Mouse (Mus musculus) CH12.LX (cell line): Measurements from ENCODE around the gene Zbtb8a. TPM values are rescaled to one million over a fixed set of nuclear protein-coding genes. Genes with fewer than 3 reads are reported as not detected.

Source experiments
- DNase-seq: peaks from one replicate; pipeline ENCODE4 v3.0.0-alpha.2; 2013; ENCODE audit errors: extremely low read depth
- H3K27ac ChIP-seq: 2 replicates; pipeline ENCODE4 v1.5.1; 2012; ENCODE audit warnings: low read depth, mild to moderate bottlenecking, control low read depth, moderate library complexity; ENCODE audit not compliant: insufficient read depth
- H3K27me3 ChIP-seq: replicated peaks from 2 replicates; pipeline ENCODE3; 2012; ENCODE audit warnings: inconsistent platforms
- H3K36me3 ChIP-seq, 2 experiments: replicated peaks in 1 of 2; 2 replicates each; pipeline versions ENCODE3 to v1.6.1; 2012; ENCODE audit warnings: inconsistent platforms in 1 of 2, low read length in 1 of 2, mild to moderate bottlenecking in 1 of 2, mixed read lengths in 1 of 2, moderate library complexity in 1 of 2; ENCODE audit not compliant: control insufficient read depth in 1 of 2, insufficient read depth in 1 of 2
- H3K4me1 ChIP-seq, 2 experiments: 2 replicates each; pipeline ENCODE4 v1.6.1; 2012; ENCODE audit warnings: inconsistent platforms in 1 of 2, moderate library complexity in 1 of 2; ENCODE audit not compliant: insufficient read depth in 2 of 2, control insufficient read depth in 1 of 2
- H3K4me2 ChIP-seq: 2 replicates; pipeline ENCODE4 v1.6.1; 2012; ENCODE audit warnings: low read depth, mild to moderate bottlenecking, control low read depth; ENCODE audit not compliant: poor library complexity, insufficient read depth, severe bottlenecking
- H3K4me3 ChIP-seq, 3 experiments: fragments of 150-350 bp in 1 of 3; sonication (generic) in 1 of 3; replicated peaks in 1 of 3; 2 replicates each; pipeline versions ENCODE3 to v1.5.1; 2011 to 2012; ENCODE audit warnings: low read depth in 2 of 3, low read length in 2 of 3, mild to moderate bottlenecking in 2 of 3, moderate library complexity in 2 of 3, control low read depth in 1 of 3, improper control_type of control experiment in 1 of 3, inconsistent platforms in 1 of 3, mixed read lengths in 1 of 3; ENCODE audit not compliant: poor library complexity in 1 of 3
- H3K79me2 ChIP-seq: replicated peaks from 2 replicates; pipeline ENCODE4 v1.6.1; 2012; ENCODE audit warnings: mild to moderate bottlenecking, moderate library complexity; ENCODE audit not compliant: control insufficient read depth, poor library complexity, insufficient read depth, severe bottlenecking; ENCODE audit errors: extremely low read depth
- H3K9ac ChIP-seq: 2 replicates; pipeline ENCODE4 v1.6.1; 2012; ENCODE audit warnings: low read depth, mild to moderate bottlenecking, control low read depth, moderate library complexity; ENCODE audit not compliant: insufficient read depth
- H3K9me3 ChIP-seq: replicated peaks from 2 replicates; pipeline ENCODE3; 2012; ENCODE audit warnings: low read length, inconsistent platforms, mixed read lengths
- BHLHE40 ChIP-seq: IDR thresholded peaks from 2 replicates; pipeline ENCODE4 v1.6.1; 2011; ENCODE audit warnings: mild to moderate bottlenecking, low read depth, low read length, improper control_type of control experiment
- CHD1 ChIP-seq: IDR thresholded peaks from 2 replicates; pipeline ENCODE4 v1.6.1; 2012; ENCODE audit warnings: low read depth, low read length, improper control_type of control experiment, inconsistent platforms
- CTCF ChIP-seq, 2 experiments: IDR thresholded peaks in 1 of 2; conservative IDR thresholded peaks in 1 of 2; 2 replicates each; pipeline ENCODE4 v1.5.1; 2011 to 2012; ENCODE audit warnings: low read depth in 2 of 2, low read length in 2 of 2, improper control_type of control experiment in 1 of 2, inconsistent platforms in 1 of 2, mild to moderate bottlenecking in 1 of 2, moderate library complexity in 1 of 2
- E2F4 ChIP-seq: IDR thresholded peaks from 2 replicates; pipeline ENCODE4 v1.6.1; 2011; ENCODE audit warnings: low read depth, low read length, improper control_type of control experiment; ENCODE audit not compliant: insufficient replicate concordance
- ELF1 ChIP-seq: IDR thresholded peaks from 2 replicates; pipeline ENCODE4 v1.6.1; 2014; ENCODE audit warnings: low read depth, mild to moderate bottlenecking, inconsistent platforms, low read length, improper control_type of control experiment
- ETS1 ChIP-seq: conservative IDR thresholded peaks from 2 replicates; pipeline ENCODE4 v1.6.1; 2012; ENCODE audit warnings: low read depth, mild to moderate bottlenecking, inconsistent platforms, low read length, improper control_type of control experiment, moderate library complexity
- GABPA ChIP-seq: IDR thresholded peaks from 2 replicates; pipeline ENCODE4 v1.6.1; 2012; ENCODE audit warnings: low read depth, low read length, improper control_type of control experiment, inconsistent platforms; ENCODE audit not compliant: insufficient replicate concordance
- HCFC1 ChIP-seq: IDR thresholded peaks from 2 replicates; pipeline ENCODE4 v1.6.1; 2012; ENCODE audit warnings: low read depth, mild to moderate bottlenecking, inconsistent platforms, low read length, improper control_type of control experiment
- JUND ChIP-seq: conservative IDR thresholded peaks from 2 replicates; pipeline ENCODE4 v1.6.1; 2011; ENCODE audit warnings: low read depth, low read length, improper control_type of control experiment
- KAT2A ChIP-seq: IDR thresholded peaks from 2 replicates; pipeline ENCODE4 v1.6.1; 2012; ENCODE audit warnings: low read length, improper control_type of control experiment, inconsistent platforms; ENCODE audit not compliant: insufficient replicate concordance
- MAX ChIP-seq: IDR thresholded peaks from 2 replicates; pipeline ENCODE4 v1.6.1; 2011; ENCODE audit warnings: low read length, improper control_type of control experiment
- MAZ ChIP-seq: IDR thresholded peaks from 2 replicates; pipeline ENCODE4 v1.6.1; 2012; ENCODE audit warnings: low read depth, mild to moderate bottlenecking, inconsistent platforms, low read length, improper control_type of control experiment, moderate library complexity
- MEF2A ChIP-seq: IDR thresholded peaks from 2 replicates; pipeline ENCODE4 v1.6.1; 2014; ENCODE audit warnings: low read depth, mild to moderate bottlenecking, inconsistent platforms, low read length, improper control_type of control experiment, borderline replicate concordance
- MXI1 ChIP-seq: IDR thresholded peaks from 2 replicates; pipeline ENCODE4 v1.6.1; 2011; ENCODE audit warnings: mild to moderate bottlenecking, low read depth, low read length, improper control_type of control experiment
- MYC ChIP-seq: IDR thresholded peaks from 2 replicates; pipeline ENCODE4 v1.6.1; 2011; ENCODE audit warnings: low read depth, mild to moderate bottlenecking, improper control_type of control experiment, low read length
- NELFE ChIP-seq: IDR thresholded peaks from 2 replicates; pipeline ENCODE4 v1.6.1; 2011; ENCODE audit warnings: low read depth, low read length, improper control_type of control experiment
- NRF1 ChIP-seq: IDR thresholded peaks from 2 replicates; pipeline ENCODE4 v1.6.1; 2014; ENCODE audit warnings: low read depth, mild to moderate bottlenecking, inconsistent platforms, low read length, improper control_type of control experiment, moderate library complexity
- PAX5 ChIP-seq: IDR thresholded peaks from 2 replicates; pipeline ENCODE4 v1.6.1; 2012; ENCODE audit warnings: low read length, inconsistent platforms, mixed read lengths
- POLR2A ChIP-seq: IDR thresholded peaks from 2 replicates; pipeline ENCODE4 v1.6.1; 2011; ENCODE audit warnings: low read depth, mild to moderate bottlenecking, improper control_type of control experiment, low read length
- POLR2AphosphoS2 ChIP-seq: IDR thresholded peaks from 2 replicates; pipeline ENCODE4 v1.6.1; 2011; ENCODE audit warnings: low read depth, low read length, improper control_type of control experiment
- RAD21 ChIP-seq: IDR thresholded peaks from 2 replicates; pipeline ENCODE4 v1.6.1; 2011; ENCODE audit warnings: low read depth, mild to moderate bottlenecking, low read length, improper control_type of control experiment, moderate library complexity
- RCOR1 ChIP-seq: conservative IDR thresholded peaks from 2 replicates; pipeline ENCODE4 v1.6.1; 2012; ENCODE audit warnings: low read depth, mild to moderate bottlenecking, inconsistent platforms, low read length, improper control_type of control experiment
- TCF12 ChIP-seq: IDR thresholded peaks from 2 replicates; pipeline ENCODE4 v1.6.1; 2014; ENCODE audit warnings: low read depth, mild to moderate bottlenecking, inconsistent platforms, low read length, improper control_type of control experiment
- UBTF ChIP-seq: IDR thresholded peaks from 2 replicates; pipeline ENCODE4 v1.6.1; 2012; ENCODE audit warnings: low read depth, mild to moderate bottlenecking, inconsistent platforms, low read length, improper control_type of control experiment, moderate library complexity
- ZC3H11A ChIP-seq: IDR thresholded peaks from 2 replicates; pipeline ENCODE4 v1.6.1; 2012; ENCODE audit warnings: low read depth, mild to moderate bottlenecking, inconsistent platforms, low read length, improper control_type of control experiment
- ZKSCAN1 ChIP-seq: IDR thresholded peaks from 2 replicates; pipeline ENCODE4 v1.6.1; 2012; ENCODE audit warnings: low read depth, inconsistent platforms, low read length, improper control_type of control experiment, borderline replicate concordance
- ZMIZ1 ChIP-seq: IDR thresholded peaks from 2 replicates; pipeline ENCODE4 v1.6.1; 2012; ENCODE audit warnings: low read depth, mild to moderate bottlenecking, inconsistent platforms, low read length, improper control_type of control experiment
- dilution Hi-C: fragments of 300-500 bp; cut with MboI; formaldehyde crosslinking; loops from 2 replicates; pipeline ENCODE4 v1.14.3; 2020; ENCODE audit warnings: low sequenced_read_pairs; ENCODE audit not compliant: extremely low pct_unique_long_range_greater_than_20kb, extremely low pct_ligation_motif_present
- in situ Hi-C: fragments of 300-500 bp; cut with MboI; formaldehyde crosslinking; loops from 3 replicates; pipeline ENCODE4 v1.14.3; 2019; ENCODE audit warnings: low sequenced_read_pairs, low pct_ligation_motif_present, low pct_unique_long_range_greater_than_20kb, mixed read lengths
- polyA plus RNA-seq: library from polyadenylated mRNA; unstranded; fragments of >175 nt; gene quantifications from 2 replicates; pipeline ENCODE4 v1.2.1, GENCODE M21; 2012; ENCODE audit warnings: low read depth; ENCODE audit not compliant: insufficient read length
- total RNA-seq, 2 experiments: library from RNA; depleted of rRNA; stranded (reverse); fragments of 300-350 nt in 1 of 2; fragments of >200 nt in 1 of 2; gene quantifications; 2 replicates each; pipeline ENCODE4 v1.2.3; 2012 to 2014

The Zbtb8a gene
- total and polyA plus RNA-seq, 3 experiments, result 0.04 TPM; not detected in 2

DNA sequence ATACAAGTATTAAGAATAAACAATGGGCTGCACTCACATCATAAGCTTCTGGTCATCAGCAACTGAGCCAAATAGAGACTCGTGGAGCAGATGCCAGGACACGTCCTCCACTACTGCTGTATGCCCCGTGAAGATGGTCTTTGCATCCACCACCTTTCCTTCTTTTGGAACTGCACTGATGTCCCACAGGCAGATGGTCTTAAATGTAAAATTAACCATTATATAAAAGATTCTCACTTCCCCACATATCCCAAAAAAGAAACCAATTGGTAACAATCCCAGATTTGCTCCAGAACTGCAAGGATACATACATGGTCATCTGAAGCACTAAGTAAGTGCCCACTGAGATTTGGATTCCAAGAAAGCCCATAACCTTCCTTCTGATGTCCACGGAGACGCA is 55.9 kb downstream of the Zbtb8a start:
- no peaks in the 10 kb centered on the region for H3K27me3 ChIP-seq
- peaks cover 35 to 76% of the 10 kb centered on the region in 2 experiments for H3K36me3 ChIP-seq
- no peak overlapping the region for H3K4me3 ChIP-seq
- H3K79me2 ChIP-seq, result peaks cover 33% of the 10 kb centered on the region
- in situ Hi-C loops, result no loop called here
- TF ChIP-seq BHLHE40, result no peak
- TF ChIP-seq ETS1, result no peak
- TF ChIP-seq GABPA, result no peak
- no peak for TF ChIP-seq ZC3H11A
- TF ChIP-seq RCOR1, result no peak
- TF ChIP-seq NRF1, result no peak
- TF ChIP-seq PAX5, result no peak
- TF ChIP-seq CTCF (conservative IDR thresholded peaks at IDR 0.05 in 1 of 2, IDR thresholded peaks at IDR 0.05 in 1 of 2; ENCODE audit: low read depth in 2 of 2, low read length in 2 of 2), result no peak
- TF ChIP-seq NELFE, result no peak
- TF ChIP-seq POLR2AphosphoS2, result no peak
- no peak for TF ChIP-seq POLR2A
- TF ChIP-seq JUND, result no peak
- TF ChIP-seq KAT2A, result no peak
- TF ChIP-seq MAX, result no peak
- no peak for TF ChIP-seq MYC
- TF ChIP-seq ELF1, result no peak
- TF ChIP-seq ZMIZ1, result no peak
- no peak for TF ChIP-seq CHD1
- TF ChIP-seq E2F4, result no peak
- TF ChIP-seq RAD21, result no peak
- dilution Hi-C loops, result no loop called here
- no peak overlapping the region for H3K9ac ChIP-seq
- H3K27ac ChIP-seq, result no peak overlapping the region
- H3K9me3 ChIP-seq, result no peaks in the 10 kb centered on the region
- no peak for DNase-seq
- peaks cover 2 to 6% of the 10 kb centered on the region in 2 experiments; a peak in 2 of 4 replicates for H3K4me1 ChIP-seq
- no peak overlapping the region for H3K4me2 ChIP-seq

DNA sequence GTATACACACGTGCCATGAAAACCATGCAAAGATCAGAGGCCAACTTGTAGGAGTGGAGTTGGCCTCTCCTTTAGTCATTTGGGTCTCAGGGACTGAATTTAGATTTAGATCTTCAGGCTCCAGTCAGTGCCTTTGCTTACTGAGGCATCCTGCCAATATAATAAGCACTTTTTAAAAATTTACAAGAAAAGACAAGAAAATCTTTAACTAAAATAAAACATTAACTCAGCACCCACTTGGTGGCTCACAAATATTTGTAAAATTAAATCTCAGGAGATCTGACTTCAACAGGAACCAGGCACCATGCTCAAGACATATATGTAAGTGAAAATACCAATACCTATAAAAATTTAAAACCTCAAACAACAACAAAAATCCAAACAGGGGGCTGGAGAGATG is 57.0 kb downstream of the Zbtb8a start:
- Histone ChIP-seq H3K36me3 (peaks cover 32 to 76% of the 10 kb centered on the region in 2 experiments), H3K79me2 (peaks cover 27% of the 10 kb centered on the region), H3K9me3 (no peaks in the 10 kb centered on the region), H3K27me3 (no peaks in the 10 kb centered on the region), H3K4me2 (no peak overlapping the region), H3K4me1 (peaks cover 2 to 6% of the 10 kb centered on the region in 2 experiments; a peak in 2 of 4 replicates), H3K4me3 (no peak overlapping the region), H3K9ac (no peak overlapping the region), H3K27ac (no peak overlapping the region)
- TF ChIP-seq MYC, result no peak
- TF ChIP-seq GABPA, result no peak
- no peak for TF ChIP-seq POLR2AphosphoS2
- no peak for TF ChIP-seq ZKSCAN1
- no peak for TF ChIP-seq ZMIZ1
- TF ChIP-seq TCF12, result no peak
- TF ChIP-seq MXI1, result no peak
- TF ChIP-seq ZC3H11A, result no peak
- no peak for TF ChIP-seq NELFE
- TF ChIP-seq MAZ, result no peak
- no peak for TF ChIP-seq RAD21
- TF ChIP-seq KAT2A, result no peak
- no peak for TF ChIP-seq UBTF
- no peak for TF ChIP-seq HCFC1
- TF ChIP-seq MEF2A, result no peak
- dilution Hi-C loops, result no loop called here
- DNase-seq, result no peak
- in situ Hi-C loops, result no loop called here
